Mouse (Mus musculus): Measurements from ENCODE around the gene Zfp488.
A peak's percentile ranks its signal among the peaks of the same experiment; 100 is the strongest.

Zfp488 gene

DNA sequence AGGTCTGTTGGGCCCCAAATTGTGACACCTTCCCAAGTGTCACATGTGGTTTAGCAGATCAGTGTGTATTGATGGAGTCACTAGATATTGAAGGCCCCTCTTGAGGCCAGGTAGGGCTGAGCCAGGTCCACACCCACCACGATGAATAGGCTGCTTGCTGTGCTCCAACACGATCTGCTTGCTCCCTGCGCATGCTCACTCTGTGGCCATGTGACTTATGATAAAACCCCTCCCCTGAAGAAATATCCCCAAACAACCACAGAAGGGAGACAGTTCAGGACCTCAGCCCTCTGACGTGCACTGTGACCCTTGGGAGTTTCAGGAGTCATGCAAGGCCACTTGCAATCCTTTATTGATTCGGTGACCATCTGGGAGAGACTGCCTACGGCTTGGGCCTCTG lies 32.4 kb downstream of the Zfp488 start:
- DNase-seq (ENCODE audit: low read depth): no peak

DNA sequence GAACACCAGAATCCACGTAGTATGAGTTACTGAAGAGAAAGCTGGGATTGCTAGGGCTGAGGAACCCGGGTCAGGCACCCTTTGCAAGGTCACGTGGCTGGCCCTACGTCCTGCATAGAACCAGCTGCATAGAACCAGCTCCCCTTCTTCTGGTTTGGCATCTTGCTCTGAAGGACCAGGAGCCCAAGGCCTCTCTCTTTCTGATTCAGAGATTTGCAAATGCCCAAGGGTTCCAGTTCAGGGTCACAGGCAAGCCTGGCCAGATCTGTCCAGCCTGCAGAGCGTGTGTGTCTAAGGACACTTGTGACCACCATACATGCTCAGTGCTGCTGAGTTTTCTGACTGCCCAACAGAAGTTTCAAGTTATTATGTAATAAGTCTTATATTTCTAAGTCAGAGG lies 36.3 kb downstream of the Zfp488 start:
- no peak for DNase-seq (ENCODE audit: low read depth)

DNA sequence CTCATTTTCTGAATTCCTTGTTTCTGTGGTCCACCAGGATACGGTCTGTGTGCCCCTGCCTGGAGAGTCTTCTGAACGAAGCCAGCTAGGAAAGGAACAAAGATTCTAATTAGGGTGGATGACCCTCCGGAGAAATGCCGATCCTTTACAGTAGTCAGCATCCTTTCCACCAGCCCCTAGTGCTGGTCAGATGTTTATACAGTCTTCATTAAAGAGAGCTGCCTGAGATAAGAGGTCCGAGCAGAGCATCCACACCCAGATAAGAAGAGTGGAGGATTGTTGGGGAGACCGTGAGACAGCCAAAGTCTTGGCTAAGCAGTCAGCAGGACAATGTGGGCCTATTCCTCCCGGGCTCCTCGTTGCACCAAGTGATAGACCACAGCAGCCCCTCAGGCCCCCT lies 37.8 kb downstream of the Zfp488 start, which contains the start of gene Gdf2:
Gene Gdf2 (plus strand): TSS at position 301 of the 400 bp plus-strand sequence.
- DNase-seq (ENCODE audit: low read depth): no peak

DNA sequence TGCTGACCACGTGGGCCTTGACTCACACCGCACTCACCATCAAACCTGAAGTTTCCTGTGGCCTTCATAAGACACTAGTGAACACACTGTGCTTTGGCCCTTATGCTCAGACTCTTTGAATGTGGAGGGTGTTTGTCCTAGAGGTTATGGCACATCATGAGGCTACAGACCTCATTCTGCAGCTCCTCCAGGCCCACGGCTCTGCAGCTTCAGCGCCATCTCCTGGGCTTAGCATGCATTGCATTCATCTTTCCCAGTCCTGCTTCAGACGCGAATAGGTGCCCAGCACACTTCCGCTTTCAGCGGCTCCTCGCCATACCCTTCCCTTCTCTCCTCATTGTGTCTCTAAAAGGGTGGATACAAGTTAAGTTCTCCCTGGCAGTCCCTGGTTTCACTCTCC lies 39.4 kb downstream of the Zfp488 start:
- peak; percentile 36 for DNase-seq (ENCODE audit: low read depth)

DNA sequence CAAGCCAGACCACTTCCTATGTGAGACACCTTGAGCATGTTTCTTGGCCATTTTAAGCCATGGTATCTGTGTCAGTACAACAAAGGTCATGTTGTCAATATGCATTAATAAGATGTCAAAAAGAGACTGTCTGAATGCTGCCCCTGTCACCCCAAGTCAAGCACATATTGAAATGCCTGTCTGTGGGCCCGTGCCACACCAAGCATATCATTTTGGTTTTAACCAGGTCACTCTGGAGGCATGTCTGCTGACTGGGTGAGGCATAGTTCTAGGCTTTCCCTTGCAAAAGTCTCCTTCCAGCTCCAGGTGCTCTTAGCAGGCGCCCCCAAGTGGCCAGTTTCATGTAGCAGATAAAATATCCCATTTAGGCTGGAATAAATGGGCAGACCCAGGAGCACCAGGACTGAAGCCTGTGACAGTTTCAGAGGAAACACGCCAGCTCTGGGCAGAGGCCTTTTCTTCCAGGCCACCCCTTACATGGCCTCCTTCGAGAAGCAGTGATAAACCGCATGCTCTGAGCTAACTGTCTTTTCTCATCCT lies 44.7 kb downstream of the Zfp488 start:
- peak; percentile 27 for DNase-seq (ENCODE audit: low read depth)

DNA sequence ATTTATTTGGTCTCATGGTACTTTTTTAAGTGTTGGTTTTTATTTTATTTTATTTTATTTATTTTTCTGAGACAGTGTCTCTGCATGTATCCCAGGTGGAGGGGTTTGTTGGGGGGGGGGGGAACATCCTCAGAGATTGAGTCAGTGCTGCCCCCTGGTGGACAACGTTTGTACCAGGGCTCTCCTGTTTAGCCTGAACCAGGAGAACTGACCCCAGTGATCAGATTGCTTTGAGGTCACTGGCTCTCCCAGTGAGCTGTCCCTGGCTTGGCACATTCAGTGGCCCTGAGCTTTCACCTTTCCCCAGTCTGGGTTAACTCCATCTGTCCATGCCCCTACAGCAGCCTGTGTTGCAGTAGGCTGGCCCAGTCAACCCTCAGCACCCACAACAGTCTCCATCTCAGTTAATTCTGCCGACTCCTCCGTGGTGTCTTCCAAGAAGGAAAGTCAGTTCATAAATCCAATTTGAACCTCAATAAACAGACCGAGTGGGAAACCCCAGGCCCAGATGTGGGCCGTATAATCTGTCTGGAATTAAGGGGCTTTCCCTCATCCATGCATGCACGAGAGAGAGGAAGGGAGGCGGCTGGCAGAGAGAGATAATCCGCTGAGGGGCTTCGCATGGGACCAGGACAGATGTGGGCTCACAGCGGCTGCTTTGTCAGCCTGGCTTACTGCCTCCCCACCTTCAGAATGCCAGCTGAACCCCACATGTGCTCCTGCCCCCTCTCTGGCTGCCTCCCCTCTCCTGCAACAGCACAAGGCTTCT lies 45.4 kb downstream of the Zfp488 start:
- peak; percentile 18 for DNase-seq (ENCODE audit: low read depth)

DNA sequence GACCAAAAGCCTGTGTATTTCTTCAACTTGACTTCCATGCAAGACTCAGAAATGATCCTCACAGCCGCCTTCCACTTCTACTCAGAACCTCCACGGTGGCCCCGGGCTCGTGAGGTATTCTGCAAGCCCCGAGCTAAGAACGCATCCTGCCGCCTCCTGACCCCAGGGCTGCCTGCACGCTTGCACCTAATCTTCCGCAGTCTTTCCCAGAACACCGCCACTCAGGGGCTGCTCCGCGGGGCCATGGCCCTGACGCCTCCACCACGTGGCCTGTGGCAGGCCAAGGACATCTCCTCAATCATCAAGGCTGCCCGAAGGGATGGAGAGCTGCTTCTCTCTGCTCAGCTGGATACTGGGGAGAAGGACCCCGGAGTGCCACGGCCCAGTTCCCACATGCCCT lies 46.7 kb downstream of the Zfp488 start:
- no peak for DNase-seq (ENCODE audit: low read depth)

DNA sequence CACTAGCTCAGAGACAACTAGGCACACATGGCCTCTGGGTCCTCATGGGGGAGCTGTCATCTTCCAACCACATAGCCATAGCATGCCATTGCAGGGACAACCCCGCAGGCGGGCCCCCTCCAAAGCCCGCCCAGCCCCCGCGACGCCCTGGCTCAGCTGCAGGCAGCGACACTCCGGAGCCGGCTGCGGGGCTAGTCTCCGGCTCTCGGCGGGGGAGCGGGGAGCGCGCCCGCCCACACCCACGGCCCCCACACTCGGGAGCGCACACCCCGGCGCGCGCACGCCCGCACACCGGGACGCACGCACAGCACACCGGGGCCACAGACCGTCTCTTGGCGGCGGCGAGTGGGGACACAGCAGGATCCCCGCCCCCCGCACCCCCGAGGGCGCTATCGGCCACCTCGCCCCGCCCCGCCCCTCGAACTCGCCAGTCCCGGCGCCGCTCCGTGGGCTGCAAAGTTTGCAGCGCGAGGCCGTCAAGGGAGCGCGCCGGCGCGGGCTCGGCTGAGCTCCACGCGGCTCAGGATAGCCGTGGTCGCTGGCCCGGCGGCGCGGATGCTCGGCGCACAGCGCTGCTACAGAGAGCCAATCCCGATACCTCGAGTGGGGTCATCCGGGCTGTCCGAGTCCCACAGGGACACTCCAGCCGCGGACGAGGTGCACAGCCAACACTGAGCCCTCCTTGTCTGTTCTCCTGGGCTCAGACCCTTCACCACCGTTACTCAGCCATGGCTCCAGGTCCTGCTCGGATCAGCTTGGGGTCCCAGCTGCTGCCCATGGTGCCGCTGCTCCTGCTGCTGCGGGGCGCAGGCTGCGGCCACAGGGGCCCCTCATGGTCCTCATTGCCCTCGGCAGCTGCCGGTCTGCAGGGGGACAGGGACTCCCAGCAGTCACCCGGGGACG lies 55.1 kb downstream of the Zfp488 start, which contains the start of gene Gdf10:
Gene Gdf10 (plus strand): TSS at position 420 of the 903 bp plus-strand sequence.
- DNase-seq (ENCODE audit: low read depth): no peak

DNA sequence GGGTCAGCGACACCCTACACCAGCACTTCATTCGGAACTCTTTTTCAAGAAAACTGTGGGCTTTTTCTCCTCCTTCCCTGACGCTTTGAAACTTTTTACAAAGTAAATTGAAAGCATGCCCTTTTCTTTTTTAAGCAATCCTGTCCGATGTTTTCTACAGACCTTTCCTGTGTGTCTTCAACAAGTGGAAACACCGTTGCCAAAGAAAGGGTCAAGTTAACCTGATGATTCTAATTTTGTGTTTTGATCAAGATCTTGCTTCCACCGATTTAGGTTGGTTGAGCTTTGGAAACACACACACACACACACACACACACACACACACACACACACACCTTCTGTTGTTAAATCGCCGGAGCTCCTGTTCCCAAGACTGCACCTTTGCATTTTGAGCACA lies 55.8 kb downstream of the Zfp488 start:
- DNase-seq (ENCODE audit: low read depth): no peak

DNA sequence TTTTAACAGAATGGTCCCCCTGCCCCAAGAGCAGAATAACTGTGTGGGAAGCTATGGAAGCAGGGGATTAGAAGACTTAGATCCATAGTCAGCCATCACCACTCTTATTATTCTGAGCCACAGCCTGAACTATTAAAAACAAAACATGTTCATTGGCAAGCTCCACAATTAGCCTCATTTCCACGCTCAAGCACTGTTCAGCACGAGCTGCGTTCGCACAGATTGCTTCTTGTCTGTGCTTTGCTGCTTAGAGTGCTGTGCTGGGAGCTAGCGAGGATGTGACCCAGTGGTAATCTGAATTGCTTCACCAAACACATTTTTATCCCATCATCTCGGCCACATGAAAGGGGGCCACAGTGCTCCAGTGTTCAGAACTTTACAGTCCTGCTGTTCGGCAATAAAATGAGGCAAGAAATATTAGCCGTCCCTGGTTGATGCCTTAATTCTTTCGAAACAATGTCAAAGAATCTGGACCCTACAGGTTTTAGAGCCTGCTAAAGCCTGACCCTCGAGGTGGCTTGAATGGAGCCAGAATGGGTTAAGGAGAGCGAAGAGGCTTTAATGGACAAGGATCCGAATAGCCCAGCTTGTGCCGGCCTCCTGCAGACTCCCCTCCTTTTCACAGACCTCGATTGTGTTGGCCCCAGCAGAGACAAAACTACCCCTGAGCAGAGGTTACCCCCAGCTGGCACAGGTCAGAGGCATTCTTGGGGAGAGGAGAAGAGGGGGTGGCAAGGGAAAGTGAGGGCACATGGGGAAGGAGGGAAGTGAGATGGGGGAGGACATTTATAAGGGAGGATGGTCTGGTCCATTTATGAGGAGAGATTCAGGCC lies 57.6 kb downstream of the Zfp488 start:
- DNase-seq (ENCODE audit: low read depth): no peak

Data from 416B (cell line).